Mouse (Mus musculus) ovary, postnatal 10 days (tissue): ENCODE results near the gene Cebpg.

Experiments used
- DNase-seq: peaks from one replicate; pipeline ENCODE4 v3.0.0; 2022; ENCODE audit warnings: low spot score

Gene Cebpg

GRCm38 (mm10) chr7:35056436-35056864, at the start of gene Cebpg:
Gene Cebpg, minus strand, starts transcription at chr7:35056573.
- DNase-seq: peak; percentile 95

- DNase-seq: no peak
Observed at GRCm38 (mm10) chr7:35099528-35099927, 43.2 kb upstream of the Cebpg start.

GRCm38 (mm10) chr7:35098777-35099176, 42.4 kb upstream of the Cebpg start:
- no peak for DNase-seq

GRCm38 (mm10) chr7:35094975-35095678, 38.8 kb upstream of the Cebpg start:
- DNase-seq: no peak

- no peak for DNase-seq
Observed at GRCm38 (mm10) chr7:35090550-35090949, 34.2 kb upstream of the Cebpg start.

- DNase-seq: no peak
Observed at GRCm38 (mm10) chr7:35086271-35086861, 30.0 kb upstream of the Cebpg start.

- DNase-seq: no peak
Observed at GRCm38 (mm10) chr7:35084565-35085360, 28.4 kb upstream of the Cebpg start.

GRCm38 (mm10) chr7:35081406-35082104, 25.2 kb upstream of the Cebpg start:
- no peak for DNase-seq

GRCm38 (mm10) chr7:35080843-35081338, 24.5 kb upstream of the Cebpg start:
- DNase-seq: no peak

- no peak for DNase-seq
Observed at GRCm38 (mm10) chr7:35076645-35077044, 20.3 kb upstream of the Cebpg start.

- DNase-seq: no peak
Observed at GRCm38 (mm10) chr7:35066640-35067212, 10.4 kb upstream of the Cebpg start.

- no peak for DNase-seq
Observed at GRCm38 (mm10) chr7:35065958-35066357, 9.6 kb upstream of the Cebpg start.

GRCm38 (mm10) chr7:35064286-35065258, 8.2 kb upstream of the Cebpg start:
- DNase-seq: no peak

GRCm38 (mm10) chr7:35059467-35059866, 3.1 kb upstream of the Cebpg start:
- DNase-seq: no peak

- DNase-seq: no peak
Observed at GRCm38 (mm10) chr7:35058329-35058728, 2.0 kb upstream of the Cebpg start.

GRCm38 (mm10) chr7:35057569-35057968, 1.2 kb upstream of the Cebpg start:
- no peak for DNase-seq

GRCm38 (mm10) chr7:35056999-35057398, 626 bp upstream of the Cebpg start:
- no peak for DNase-seq

GRCm38 (mm10) chr7:35055619-35056435, 546 bp downstream of the Cebpg start:
- peak; percentile 39 for DNase-seq

GRCm38 (mm10) chr7:35054977-35055618, 1.3 kb downstream of the Cebpg start:
- DNase-seq: no peak
